Mouse (Mus musculus): ENCODE measurements at regions not wholly inside any gene's neighbourhood (a gene's known extent, or its start where the extent isn't known, plus 50 kb on each side); places are given as distances from the start of the nearest gene placed in this dataset.

GRCm38 (mm10) chr3:60698189-60698588 lies 225.6 kb downstream of the Mbnl1 start:
- Histone ChIP-seq H3K36me3 (no peaks in the 10 kb centered on the region), H3K4me2 (no peak overlapping the region), H3K4me1 (no peaks in the 10 kb centered on the region), H3K4me3 (no peak overlapping the region), H3K9ac (no peak overlapping the region), H3K27ac (replicated peaks) (no peak overlapping the region), H3K9me3 (no peaks in the 10 kb centered on the region), H3K27me3 (replicated peaks) (no peaks in the 10 kb centered on the region)
- no peak for ATAC-seq (ENCODE audit: extremely low read depth, insufficient number of reproducible peaks, low FRiP score, low TSS enrichment)

GRCm38 (mm10) chr3:60707139-60707538 lies 234.5 kb downstream of the Mbnl1 start:
- WGBS, result 75% methylated on average over 4 of the region's 4 CpGs
- Histone ChIP-seq H3K36me3 (no peaks in the 10 kb centered on the region), H3K9me3 (no peaks in the 10 kb centered on the region), H3K4me3 (no peak overlapping the region), H3K4me2 (no peak overlapping the region), H3K27me3 (replicated peaks) (no peaks in the 10 kb centered on the region), H3K27ac (replicated peaks) (no peak overlapping the region), H3K4me1 (no peaks in the 10 kb centered on the region), H3K9ac (no peak overlapping the region)
- no peak for ATAC-seq (ENCODE audit: extremely low read depth, insufficient number of reproducible peaks, low FRiP score, low TSS enrichment)

GRCm38 (mm10) chr3:60712896-60713295 lies 240.3 kb downstream of the Mbnl1 start:
- no peaks in the 10 kb centered on the region for H3K9me3 ChIP-seq
- no peaks in the 10 kb centered on the region for H3K36me3 ChIP-seq
- ATAC-seq (ENCODE audit: extremely low read depth, insufficient number of reproducible peaks, low FRiP score, low TSS enrichment), result no peak
- H3K4me1 ChIP-seq, result no peaks in the 10 kb centered on the region
- no peak overlapping the region for H3K4me3 ChIP-seq
- no peak overlapping the region for H3K9ac ChIP-seq
- 72% methylated on average over 4 of the region's 4 CpGs for WGBS
- H3K27ac ChIP-seq (replicated peaks), result no peak overlapping the region
- no peak overlapping the region for H3K4me2 ChIP-seq
- H3K27me3 ChIP-seq (replicated peaks), result no peaks in the 10 kb centered on the region

GRCm38 (mm10) chr3:60720322-60720721 lies 247.7 kb downstream of the Mbnl1 start:
- no peak overlapping the region for H3K4me3 ChIP-seq
- no peak overlapping the region for H3K9ac ChIP-seq
- no peak for ATAC-seq (ENCODE audit: extremely low read depth, insufficient number of reproducible peaks, low FRiP score, low TSS enrichment)
- no peak overlapping the region for H3K27ac ChIP-seq (replicated peaks)
- H3K9me3 ChIP-seq, result no peaks in the 10 kb centered on the region
- no peaks in the 10 kb centered on the region for H3K27me3 ChIP-seq (replicated peaks)
- no peaks in the 10 kb centered on the region for H3K4me1 ChIP-seq
- no peak overlapping the region for H3K4me2 ChIP-seq
- no peaks in the 10 kb centered on the region for H3K36me3 ChIP-seq

DNA sequence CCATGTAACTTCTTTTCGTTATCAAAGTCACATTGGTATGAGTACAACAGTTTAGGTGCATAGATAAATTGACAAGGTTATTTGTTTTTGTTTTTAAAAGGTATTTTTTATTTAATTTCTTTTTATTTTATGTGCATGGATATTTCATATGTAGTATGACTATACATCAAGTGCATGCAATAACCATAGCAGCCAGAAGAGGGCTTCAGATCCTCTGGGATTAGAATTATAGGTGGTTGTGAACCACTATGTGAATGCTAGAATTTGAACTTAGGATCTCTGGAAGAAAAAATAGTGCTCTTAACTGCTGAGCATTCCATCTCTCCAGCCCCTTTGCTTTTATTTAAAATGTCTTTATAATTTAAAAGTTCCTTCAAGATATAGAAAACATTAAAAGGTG lies 258.7 kb downstream of the Mbnl1 start:
- Histone ChIP-seq H3K27ac (replicated peaks) (no peak overlapping the region), H3K4me3 (no peak overlapping the region), H3K9me3 (no peaks in the 10 kb centered on the region), H3K36me3 (no peaks in the 10 kb centered on the region), H3K4me1 (no peaks in the 10 kb centered on the region), H3K27me3 (replicated peaks) (no peaks in the 10 kb centered on the region), H3K4me2 (no peak overlapping the region), H3K9ac (no peak overlapping the region)
- WGBS, result 79% methylated on average over 1 of the region's 1 CpGs
- no peak for ATAC-seq (ENCODE audit: extremely low read depth, insufficient number of reproducible peaks, low FRiP score, low TSS enrichment)

GRCm38 (mm10) chr3:60740543-60741294 lies 261.9 kb upstream of the P2ry1 start:
- Histone ChIP-seq H3K27me3 (replicated peaks) (no peaks in the 10 kb centered on the region), H3K9ac (no peak overlapping the region), H3K36me3 (no peaks in the 10 kb centered on the region), H3K4me2 (no peak overlapping the region), H3K27ac (replicated peaks) (no peak overlapping the region), H3K4me3 (no peak overlapping the region), H3K4me1 (no peaks in the 10 kb centered on the region), H3K9me3 (no peaks in the 10 kb centered on the region)
- ATAC-seq (ENCODE audit: extremely low read depth, insufficient number of reproducible peaks, low FRiP score, low TSS enrichment), result no peak

GRCm38 (mm10) chr3:60741379-60741778 lies 261.2 kb upstream of the P2ry1 start:
- no peaks in the 10 kb centered on the region for H3K9me3 ChIP-seq
- H3K9ac ChIP-seq, result no peak overlapping the region
- no peaks in the 10 kb centered on the region for H3K27me3 ChIP-seq (replicated peaks)
- no peak overlapping the region for H3K27ac ChIP-seq (replicated peaks)
- no peak for ATAC-seq (ENCODE audit: extremely low read depth, insufficient number of reproducible peaks, low FRiP score, low TSS enrichment)
- H3K4me2 ChIP-seq, result no peak overlapping the region
- 62% methylated on average over 5 of the region's 5 CpGs for WGBS
- no peaks in the 10 kb centered on the region for H3K36me3 ChIP-seq
- no peak overlapping the region for H3K4me3 ChIP-seq
- H3K4me1 ChIP-seq, result no peaks in the 10 kb centered on the region

- no peak for ATAC-seq (ENCODE audit: extremely low read depth, insufficient number of reproducible peaks, low FRiP score, low TSS enrichment)
- Histone ChIP-seq H3K4me1 (no peaks in the 10 kb centered on the region), H3K27ac (replicated peaks) (no peak overlapping the region), H3K4me2 (no peak overlapping the region), H3K36me3 (no peaks in the 10 kb centered on the region), H3K27me3 (replicated peaks) (no peaks in the 10 kb centered on the region), H3K9me3 (no peaks in the 10 kb centered on the region), H3K4me3 (no peak overlapping the region), H3K9ac (no peak overlapping the region)
- WGBS, result 80% methylated on average over 2 of the region's 2 CpGs
Measured at GRCm38 (mm10) chr3:60742232-60742631, 260.4 kb upstream of the P2ry1 start.

GRCm38 (mm10) chr3:60745075-60745474 lies 257.5 kb upstream of the P2ry1 start:
- H3K4me3 ChIP-seq, result no peak overlapping the region
- H3K9me3 ChIP-seq, result no peaks in the 10 kb centered on the region
- H3K27ac ChIP-seq (replicated peaks), result no peak overlapping the region
- no peak overlapping the region for H3K9ac ChIP-seq
- 86% methylated on average over 1 of the region's 1 CpGs for WGBS
- no peaks in the 10 kb centered on the region for H3K4me1 ChIP-seq
- H3K36me3 ChIP-seq, result no peaks in the 10 kb centered on the region
- H3K4me2 ChIP-seq, result no peak overlapping the region
- H3K27me3 ChIP-seq (replicated peaks), result no peaks in the 10 kb centered on the region
- no peak for ATAC-seq (ENCODE audit: extremely low read depth, insufficient number of reproducible peaks, low FRiP score, low TSS enrichment)

- no peaks in the 10 kb centered on the region for H3K4me1 ChIP-seq
- H3K27me3 ChIP-seq (replicated peaks), result no peaks in the 10 kb centered on the region
- no peak overlapping the region for H3K4me3 ChIP-seq
- no peak overlapping the region for H3K27ac ChIP-seq (replicated peaks)
- 77% methylated on average over 2 of the region's 2 CpGs for WGBS
- no peak overlapping the region for H3K9ac ChIP-seq
- no peaks in the 10 kb centered on the region for H3K36me3 ChIP-seq
- no peak overlapping the region for H3K4me2 ChIP-seq
- no peak for ATAC-seq (ENCODE audit: extremely low read depth, insufficient number of reproducible peaks, low FRiP score, low TSS enrichment)
- no peaks in the 10 kb centered on the region for H3K9me3 ChIP-seq
Measured at GRCm38 (mm10) chr3:60758568-60758967, 244.0 kb upstream of the P2ry1 start.

DNA sequence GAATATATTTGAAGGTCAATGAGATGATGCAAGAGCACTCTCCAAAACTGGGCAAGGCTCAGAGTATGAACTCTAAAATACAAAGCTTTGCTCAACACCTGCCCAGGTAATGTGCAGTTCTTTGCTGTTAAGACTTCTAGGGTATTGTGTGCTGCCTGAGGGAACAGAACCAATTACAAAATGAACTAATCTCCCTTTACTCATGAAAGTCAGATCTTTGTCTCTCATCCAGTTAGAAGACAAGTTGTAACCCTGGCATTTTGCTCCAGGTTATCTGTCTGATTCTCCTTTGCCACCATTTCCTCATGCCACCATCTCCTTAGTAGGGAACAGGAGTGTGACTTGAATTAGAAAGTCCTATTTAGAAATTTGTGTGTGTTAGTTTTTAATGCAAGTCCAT lies 243.5 kb upstream of the P2ry1 start:
- no peak overlapping the region for H3K4me3 ChIP-seq
- no peaks in the 10 kb centered on the region for H3K27me3 ChIP-seq (replicated peaks)
- H3K9me3 ChIP-seq, result no peaks in the 10 kb centered on the region
- H3K4me1 ChIP-seq, result no peaks in the 10 kb centered on the region
- no peaks in the 10 kb centered on the region for H3K36me3 ChIP-seq
- no peak overlapping the region for H3K4me2 ChIP-seq
- no peak overlapping the region for H3K27ac ChIP-seq (replicated peaks)
- H3K9ac ChIP-seq, result no peak overlapping the region
- no peak for ATAC-seq (ENCODE audit: extremely low read depth, insufficient number of reproducible peaks, low FRiP score, low TSS enrichment)

GRCm38 (mm10) chr3:60762874-60763273 lies 239.7 kb upstream of the P2ry1 start:
- WGBS, result 60% methylated on average over 4 of the region's 4 CpGs
- Histone ChIP-seq H3K4me1 (no peaks in the 10 kb centered on the region), H3K36me3 (no peaks in the 10 kb centered on the region), H3K9me3 (no peaks in the 10 kb centered on the region), H3K4me3 (no peak overlapping the region), H3K9ac (no peak overlapping the region), H3K4me2 (no peak overlapping the region), H3K27ac (replicated peaks) (no peak overlapping the region), H3K27me3 (replicated peaks) (no peaks in the 10 kb centered on the region)
- ATAC-seq (ENCODE audit: extremely low read depth, insufficient number of reproducible peaks, low FRiP score, low TSS enrichment), result no peak

All from heart, embryonic 13.5 days (tissue).